Mouse (Mus musculus) spleen, adult 2 months (tissue): ENCODE measurements around the gene Ccdc91.

Experiments
- CTCF ChIP-seq: fragments of 200-500 bp; IDR thresholded peaks from 2 replicates; pipeline ENCODE4 v1.5.1; 2011; ENCODE audit warnings: mild to moderate bottlenecking, inconsistent platforms; ENCODE audit not compliant: insufficient read depth, insufficient read length, insufficient replicate concordance; ENCODE audit errors: extremely low read depth
- POLR2A ChIP-seq: fragments of 200-500 bp; IDR thresholded peaks from 2 replicates; pipeline ENCODE4 v1.6.1; 2011; ENCODE audit warnings: low read depth, low read length, inconsistent platforms

DNA sequence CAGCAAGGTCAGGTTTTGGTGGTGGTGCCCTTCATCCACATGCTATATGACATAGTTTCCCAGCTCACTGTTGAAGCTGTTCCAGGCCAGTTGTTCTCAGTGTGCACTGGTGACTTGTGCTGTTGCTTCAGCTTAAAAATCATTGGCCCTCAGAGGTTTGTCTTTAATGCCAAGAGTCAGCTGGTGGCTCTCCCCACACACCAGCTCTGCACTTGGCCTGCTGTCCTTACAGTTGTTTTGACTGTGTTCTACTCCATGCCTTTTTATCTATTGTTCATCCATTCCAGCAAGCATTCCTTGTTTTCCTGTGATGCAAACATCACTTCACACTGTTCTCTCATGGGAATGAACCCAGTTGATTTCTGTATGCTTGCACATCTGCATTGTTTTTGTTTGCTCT is 84.8 kb downstream of the Ccdc91 start:
- TF ChIP-seq POLR2A (no peak), CTCF (no peak)
